Mouse (Mus musculus) A20 (cell line): ENCODE measurements around the gene Tfdp1.

ENCODE experiments used
- DNase-seq: peaks from one replicate; pipeline ENCODE4 v3.0.0-alpha.2; 2011; ENCODE audit warnings: low read depth, low spot score

Tfdp1 gene

DNA sequence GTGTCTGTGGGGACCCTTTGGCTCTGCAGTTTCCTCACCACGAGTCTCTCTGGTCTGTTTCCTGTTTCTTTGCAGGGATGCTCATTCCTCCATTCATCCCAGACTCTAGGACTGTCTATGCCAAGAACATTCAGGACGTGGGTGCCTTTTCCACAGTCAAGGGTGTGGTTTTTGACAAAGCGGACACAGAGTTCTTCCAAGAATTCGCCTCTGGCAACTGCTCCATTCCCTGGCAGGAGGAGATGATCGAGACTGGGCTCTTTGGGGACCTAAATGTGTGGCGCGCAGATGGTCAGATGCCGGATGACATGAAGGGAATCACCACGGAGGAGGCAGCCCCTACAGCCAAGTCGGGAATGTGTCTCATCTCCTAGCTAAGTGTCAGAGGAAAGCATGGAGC lies 77.3 kb downstream of the Tfdp1 start:
- DNase-seq = no peak

DNA sequence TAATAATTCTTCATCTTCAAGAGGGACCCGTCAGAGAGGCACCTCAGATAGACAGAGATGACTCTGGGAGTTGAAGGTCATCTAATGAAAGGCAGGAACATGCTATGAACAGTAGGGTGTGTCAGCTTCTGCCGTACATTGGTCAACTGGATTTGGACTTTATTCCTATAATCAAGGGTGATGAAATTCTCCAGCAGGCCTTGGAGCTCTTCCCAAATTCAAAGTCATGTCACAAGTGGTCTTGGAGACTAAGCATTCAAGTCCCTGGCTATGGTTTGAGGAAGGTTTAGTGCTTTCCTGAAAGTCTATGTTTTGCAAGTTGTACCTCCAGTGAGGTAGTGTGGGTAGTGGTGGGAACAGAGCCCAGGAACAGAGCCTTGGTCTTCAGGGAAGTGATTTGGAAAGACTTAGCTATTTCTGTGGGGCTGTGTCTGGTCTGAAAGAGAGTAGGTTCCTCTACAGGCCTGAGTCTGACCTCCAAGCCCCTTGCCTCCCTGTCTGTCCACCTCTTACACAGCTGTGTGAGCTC lies 80.6 kb downstream of the Tfdp1 start:
- DNase-seq = no peak

DNA sequence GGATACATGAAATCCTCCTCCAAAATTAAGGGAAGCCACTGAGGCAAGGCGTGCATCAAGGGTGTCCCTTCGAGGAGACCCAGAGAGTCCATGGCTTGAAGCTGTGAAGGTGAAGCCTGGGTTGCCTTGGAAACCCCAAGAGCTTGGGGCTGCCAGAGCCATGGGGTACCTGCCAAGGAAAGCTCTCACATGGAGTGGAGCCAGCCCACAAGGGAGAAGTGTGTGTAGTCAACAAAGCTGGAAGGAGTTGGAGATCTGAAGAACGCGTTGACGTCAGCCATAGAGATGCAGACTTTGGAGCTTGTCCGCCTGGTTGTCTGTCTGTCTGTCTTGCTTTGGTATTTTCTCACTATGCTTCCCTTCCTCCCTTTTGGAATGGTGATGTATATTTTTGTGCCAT lies 82.4 kb downstream of the Tfdp1 start:
- no peak for DNase-seq

DNA sequence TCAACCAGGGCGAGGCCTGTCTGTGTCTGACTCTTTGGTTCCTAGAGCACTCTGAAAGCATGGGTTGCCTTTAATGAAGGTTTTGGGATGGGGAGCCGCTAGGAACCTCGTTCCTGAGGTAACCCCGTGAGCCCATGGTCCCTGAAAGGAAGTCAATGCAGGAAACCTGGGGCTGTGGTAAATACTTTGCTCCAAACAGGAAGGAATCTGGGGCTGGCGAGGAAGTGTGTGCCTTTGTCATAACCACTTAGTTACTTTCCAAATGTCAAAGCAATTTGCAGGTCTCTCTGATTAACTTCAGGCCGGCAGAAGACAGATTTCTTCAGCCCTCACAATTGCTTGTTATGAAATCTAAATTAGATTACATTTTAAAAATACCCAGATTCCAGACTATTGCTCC lies 88.8 kb downstream of the Tfdp1 start:
- DNase-seq = no peak
